Mouse (Mus musculus): ENCODE data around the gene Tie1. TPM values are rescaled to one million over a fixed set of nuclear protein-coding genes. Genes with fewer than 3 reads are reported as not detected.
"Not testable (repeated sequence)": the region's sequence is repeated elsewhere in the genome, so short reads cannot be mapped to it uniquely, and the experiment has no call there.

Gene Tie1
- total and polyA plus RNA-seq, 2 experiments from 2014 or later: 9.9 to 17.2 TPM

DNA sequence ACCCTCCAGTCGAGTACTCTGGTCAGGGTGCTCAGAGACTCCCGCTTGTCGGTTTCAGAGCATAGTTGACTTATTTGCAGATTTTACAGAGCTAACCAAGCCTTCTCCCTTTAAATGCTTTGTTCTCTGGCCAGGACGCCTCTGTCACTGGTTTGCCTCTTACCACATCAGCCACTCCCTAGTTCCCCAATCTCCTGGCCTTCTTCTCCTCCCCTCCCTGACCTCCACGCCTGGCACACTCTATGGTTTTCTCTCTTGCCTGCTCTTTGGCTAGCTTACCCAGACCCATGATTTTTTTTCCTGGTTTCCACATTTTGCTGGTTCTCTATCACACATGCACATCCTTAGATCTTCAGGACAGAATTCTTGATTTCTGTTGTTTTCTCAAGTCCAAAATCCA, 28.3 kb upstream of the Tie1 start:
- H3K27me3 ChIP-seq (ENCODE audit: insufficient read depth, low read length): no peaks in the 10 kb centered on the region
- 71% methylated on average over 5 of the region's 5 CpGs for WGBS

GRCm38 (mm10) chr4:118517497-118518146, 27.8 kb upstream of the Tie1 start:
- no peak for TF ChIP-seq CTCF (IDR thresholded peaks at IDR 0.05)
- Histone ChIP-seq H3K4me2 (ENCODE audit: low read depth, low read length, poor library complexity, severe bottlenecking) (no peak overlapping the region), H3K9ac (replicated peaks; ENCODE audit: low read length, poor library complexity, severe bottlenecking) (0 out of 2 replicates have a peak overlapping the region, but pooled peaks have one; percentile 8)

More for the DNA sequence above, 28.3 kb upstream of the Tie1 start:
- no peak for DNase-seq (ENCODE audit: low spot score)
- no peak overlapping the region for H3K9ac ChIP-seq (replicated peaks; ENCODE audit: low read length, poor library complexity, severe bottlenecking)
- H3K36me3 ChIP-seq (ENCODE audit: insufficient read depth, low read length): no peaks in the 10 kb centered on the region
- no peak overlapping the region for H3K4me3 ChIP-seq (ENCODE audit: low read depth, low read length)
- TF ChIP-seq CTCF (IDR thresholded peaks at IDR 0.05): no peak
- no peak overlapping the region for H3K27ac ChIP-seq (ENCODE audit: low read depth, low read length)
- no peaks in the 10 kb centered on the region for H3K9me3 ChIP-seq (ENCODE audit: low read length)
- no peaks in the 10 kb centered on the region for H3K4me1 ChIP-seq (ENCODE audit: insufficient read depth, low read length)
- H3K4me2 ChIP-seq (ENCODE audit: low read depth, low read length, poor library complexity, severe bottlenecking): no peak overlapping the region
- ATAC-seq (ENCODE audit: low FRiP score): no peak

DNA sequence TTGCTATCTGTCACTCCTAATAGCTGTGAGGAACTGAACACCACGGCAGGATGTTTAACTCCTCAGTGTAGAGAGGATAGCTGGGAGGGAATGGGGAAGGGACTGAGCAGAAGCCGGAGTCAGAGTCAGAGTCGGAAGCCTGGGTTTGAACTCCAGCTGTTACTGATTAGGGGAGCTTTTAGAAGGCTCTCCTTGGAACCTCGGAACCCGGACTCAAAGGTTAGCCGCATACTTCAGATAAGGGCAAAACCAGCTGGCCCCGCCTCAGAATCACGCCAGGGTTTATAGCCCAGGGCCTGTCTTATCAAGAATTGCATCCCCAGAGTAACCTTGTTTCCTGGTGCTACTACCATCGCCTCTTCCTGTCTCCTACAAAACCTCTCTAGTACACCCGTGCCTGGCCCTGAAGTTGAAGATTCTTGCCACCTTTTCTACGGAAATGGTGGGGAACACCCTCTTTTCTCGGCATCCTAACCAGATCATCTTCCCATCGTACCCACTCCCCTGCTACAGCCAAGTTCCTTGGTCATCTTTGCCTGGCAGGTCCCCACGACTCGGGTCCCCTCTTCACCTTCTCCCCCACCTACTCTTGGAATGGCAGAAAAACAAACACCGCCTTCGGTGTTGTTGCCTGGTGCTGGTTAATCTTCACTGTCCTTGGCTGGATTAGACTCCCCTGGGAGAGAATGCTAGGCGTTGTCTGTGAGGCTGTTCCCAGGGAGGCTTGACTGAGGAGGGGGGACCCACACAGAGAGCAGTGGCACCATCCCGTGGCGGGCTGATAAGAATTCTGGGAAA, 27.0 kb upstream of the Tie1 start:
- Histone ChIP-seq H3K4me2 (ENCODE audit: low read depth, low read length, poor library complexity, severe bottlenecking) (no peak overlapping the region), H3K4me3 (ENCODE audit: low read depth, low read length) (no peak overlapping the region), H3K36me3 (ENCODE audit: insufficient read depth, low read length) (no peaks in the 10 kb centered on the region), H3K27ac (ENCODE audit: low read depth, low read length) (no peak overlapping the region), H3K9ac (replicated peaks; ENCODE audit: low read length, poor library complexity, severe bottlenecking) (0 out of 2 replicates have a peak overlapping the region, but pooled peaks have one; percentile 8), H3K27me3 (ENCODE audit: insufficient read depth, low read length) (no peaks in the 10 kb centered on the region), H3K4me1 (ENCODE audit: insufficient read depth, low read length) (no peaks in the 10 kb centered on the region), H3K9me3 (ENCODE audit: low read length) (no peaks in the 10 kb centered on the region)
- DNase-seq (ENCODE audit: low spot score): peak; percentile 8
- TF ChIP-seq CTCF (IDR thresholded peaks at IDR 0.05): no peak
- ATAC-seq (ENCODE audit: low FRiP score): no peak
- 29% methylated on average over 20 of the region's 20 CpGs for WGBS

More at GRCm38 (mm10) chr4:118517497-118518146, 27.8 kb upstream of the Tie1 start:
- Histone ChIP-seq H3K36me3 (ENCODE audit: insufficient read depth, low read length) (no peaks in the 10 kb centered on the region), H3K9me3 (ENCODE audit: low read length) (no peaks in the 10 kb centered on the region), H3K4me3 (ENCODE audit: low read depth, low read length) (no peak overlapping the region), H3K4me1 (ENCODE audit: insufficient read depth, low read length) (no peaks in the 10 kb centered on the region), H3K27ac (ENCODE audit: low read depth, low read length) (no peak overlapping the region), H3K27me3 (ENCODE audit: insufficient read depth, low read length) (no peaks in the 10 kb centered on the region)
- no peak for ATAC-seq (ENCODE audit: low FRiP score)
- no peak for DNase-seq (ENCODE audit: low spot score)
- 32% methylated on average over 16 of the region's 16 CpGs for WGBS

DNA sequence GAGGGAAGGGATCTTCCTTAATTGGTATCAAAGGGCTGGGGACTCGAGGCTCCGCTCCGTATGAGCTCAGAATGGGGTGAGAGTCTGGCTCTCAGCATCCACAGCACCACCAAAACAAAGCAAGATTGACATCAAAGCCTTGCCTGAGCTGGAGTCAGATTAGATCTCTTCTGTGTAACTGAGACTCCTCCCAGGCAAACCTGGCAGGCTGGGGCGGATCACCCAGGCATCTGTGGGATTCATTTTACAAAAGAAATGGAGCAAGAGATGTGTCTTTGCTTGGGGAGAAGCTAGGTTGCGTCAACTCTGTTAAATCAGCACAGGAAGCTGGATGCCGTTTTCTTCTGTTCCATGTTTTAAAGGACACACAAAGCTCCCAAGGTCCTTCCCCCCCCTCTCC, 19.2 kb upstream of the Tie1 start:
- no peak for DNase-seq (ENCODE audit: low spot score)
- TF ChIP-seq CTCF (IDR thresholded peaks at IDR 0.05): no peak

GRCm38 (mm10) chr4:118507171-118507570, 17.3 kb upstream of the Tie1 start:
- ATAC-seq (ENCODE audit: low FRiP score); H3K4me3 ChIP-seq (ENCODE audit: low read depth, low read length); DNase-seq (ENCODE audit: low spot score); H3K9me3 ChIP-seq (ENCODE audit: low read length); H3K4me2 ChIP-seq (ENCODE audit: low read depth, low read length, poor library complexity, severe bottlenecking); H3K27me3 ChIP-seq (ENCODE audit: insufficient read depth, low read length); H3K36me3 ChIP-seq (ENCODE audit: insufficient read depth, low read length); H3K27ac ChIP-seq (ENCODE audit: low read depth, low read length); H3K9ac ChIP-seq (replicated peaks; ENCODE audit: low read length, poor library complexity, severe bottlenecking); H3K4me1 ChIP-seq (ENCODE audit: insufficient read depth, low read length): not testable (repeated sequence)
- 92% methylated on average over 1 of the region's 1 CpGs for WGBS

More for the DNA sequence above, 19.2 kb upstream of the Tie1 start:
- H3K27ac ChIP-seq (ENCODE audit: low read depth, low read length): no peak overlapping the region
- H3K36me3 ChIP-seq (ENCODE audit: insufficient read depth, low read length): no peaks in the 10 kb centered on the region
- WGBS: 7% methylated on average over 6 of the region's 6 CpGs
- no peak for ATAC-seq (ENCODE audit: low FRiP score)
- no peak overlapping the region for H3K9ac ChIP-seq (replicated peaks; ENCODE audit: low read length, poor library complexity, severe bottlenecking)
- no peaks in the 10 kb centered on the region for H3K27me3 ChIP-seq (ENCODE audit: insufficient read depth, low read length)
- no peak overlapping the region for H3K4me3 ChIP-seq (ENCODE audit: low read depth, low read length)
- H3K9me3 ChIP-seq (ENCODE audit: low read length): no peaks in the 10 kb centered on the region
- no peaks in the 10 kb centered on the region for H3K4me1 ChIP-seq (ENCODE audit: insufficient read depth, low read length)
- H3K4me2 ChIP-seq (ENCODE audit: low read depth, low read length, poor library complexity, severe bottlenecking): no peak overlapping the region

- H3K4me2 ChIP-seq (ENCODE audit: low read depth, low read length, poor library complexity, severe bottlenecking): no peak overlapping the region
- WGBS: 71% methylated on average over 3 of the region's 3 CpGs
- DNase-seq (ENCODE audit: low spot score): no peak
- H3K9ac ChIP-seq (replicated peaks; ENCODE audit: low read length, poor library complexity, severe bottlenecking): no peak overlapping the region
- no peak overlapping the region for H3K27ac ChIP-seq (ENCODE audit: low read depth, low read length)
- no peak for ATAC-seq (ENCODE audit: low FRiP score)
- H3K27me3 ChIP-seq (ENCODE audit: insufficient read depth, low read length): no peaks in the 10 kb centered on the region
- TF ChIP-seq CTCF (IDR thresholded peaks at IDR 0.05): no peak
- no peak overlapping the region for H3K4me3 ChIP-seq (ENCODE audit: low read depth, low read length)
- H3K9me3 ChIP-seq (ENCODE audit: low read length): no peaks in the 10 kb centered on the region
- H3K4me1 ChIP-seq (ENCODE audit: insufficient read depth, low read length): no peaks in the 10 kb centered on the region
- no peaks in the 10 kb centered on the region for H3K36me3 ChIP-seq (ENCODE audit: insufficient read depth, low read length)
Observed at GRCm38 (mm10) chr4:118505551-118505950, 15.7 kb upstream of the Tie1 start.

All from midbrain, postnatal 0 days (tissue).